ENCODE assay signal across 8 mouse cellular contexts in the genomic region with DNA sequence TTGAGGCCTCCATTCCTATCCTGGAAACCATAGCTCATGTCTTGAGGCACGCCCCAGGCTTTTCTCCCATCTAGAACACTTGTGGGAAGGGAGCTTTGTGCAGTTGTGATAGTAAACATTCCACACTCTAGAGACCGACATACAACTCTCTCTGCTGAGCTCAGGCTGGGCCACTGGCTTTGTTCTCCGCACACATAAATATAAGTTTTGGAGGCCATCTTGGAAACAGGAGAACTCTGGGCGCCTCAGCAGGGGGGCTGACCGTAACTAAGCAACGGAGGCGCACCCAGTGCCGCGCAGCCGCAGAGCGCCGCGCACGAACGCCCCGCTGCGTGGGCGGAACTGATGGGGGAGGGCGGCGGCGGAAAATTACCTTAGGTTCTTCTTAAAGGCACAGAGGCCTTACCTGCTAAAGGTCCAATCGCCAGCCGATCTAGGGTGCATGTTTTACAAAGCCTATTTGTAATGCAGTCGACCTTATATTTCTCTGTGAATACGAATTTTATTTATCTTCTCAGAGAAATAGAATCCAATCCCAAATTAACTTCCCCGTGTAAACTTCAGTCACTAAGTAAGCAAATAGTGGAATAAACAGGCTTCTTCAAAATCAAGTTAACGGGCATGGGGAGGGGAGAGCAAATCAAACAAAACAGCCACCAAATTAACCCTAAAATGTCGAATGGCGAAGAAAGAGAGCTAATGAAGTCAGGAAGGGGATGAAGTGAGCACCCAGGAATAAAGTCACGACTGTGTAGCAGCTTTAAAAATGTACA.
DNase-seq lines count a peak whose midpoint lies in the region; ATAC-seq lines count a peak whose summit lies in the region.

No protein-coding gene starts in this region.

- WGBS in intestine, embryonic 14.5 days: 2% methylated on average over 30 of the region's 30 CpGs
- 3% methylated on average over 30 of the region's 30 CpGs for WGBS in midbrain, embryonic 10.5 days

- no peaks in the 10 kb centered on the region for H3K9me3 ChIP-seq in intestine, embryonic 14.5 days (ENCODE audit: control insufficient read depth, low read length)
- H3K9me3 ChIP-seq in midbrain, embryonic 10.5 days (replicated peaks): no peaks in the 10 kb centered on the region

- peak overlapping the region; percentile 44 for H3K4me3 ChIP-seq in intestine, embryonic 14.5 days (ENCODE audit: low read depth, low read length)
- peak overlapping the region; percentile 50 for H3K4me3 ChIP-seq in midbrain, embryonic 10.5 days

- ATAC-seq in intestine, embryonic 14.5 days (replicated peaks; ENCODE audit: low FRiP score, low TSS enrichment, low read depth): peak; percentile 93

- no peaks in the 10 kb centered on the region for H3K36me3 ChIP-seq in intestine, embryonic 14.5 days (ENCODE audit: control insufficient read depth, insufficient read depth, low read length)
- H3K36me3 ChIP-seq in midbrain, embryonic 10.5 days: no peaks in the 10 kb centered on the region

- H3K27ac ChIP-seq in intestine, embryonic 14.5 days (ENCODE audit: low read depth): peak overlapping the region; percentile 92
- peak overlapping the region; percentile 89 for H3K27ac ChIP-seq in midbrain, embryonic 10.5 days (replicated peaks)

- peak; percentile 97 for DNase-seq in adrenal gland, adult 2 months
- DNase-seq in embryo, embryonic 10.5 days (ENCODE audit: low spot score): peak; percentile 95
- DNase-seq in gastrocnemius, postnatal 14 days: peak; percentile 93
- peak; percentile 91 for DNase-seq in intestine, embryonic 14.5 days (ENCODE audit: low spot score)
- DNase-seq in left cerebral cortex, postnatal 36 days (ENCODE audit: low spot score in 2 of 2): peak; percentile 90 to 93
- peak; percentile 91 for DNase-seq in midbrain, embryonic 10.5 days (ENCODE audit: low spot score)
- DNase-seq in right cerebral cortex, postnatal 36 days (ENCODE audit: low spot score in 2 of 2): peak; percentile 88 to 90
- DNase-seq in urinary bladder, postnatal 4 days (ENCODE audit: low spot score in 2 of 2): peak; percentile 91 to 93

- H3K9ac ChIP-seq in intestine, embryonic 14.5 days (ENCODE audit: low read length): peak overlapping the region; percentile 63

- H3K4me1 ChIP-seq in intestine, embryonic 14.5 days (replicated peaks; ENCODE audit: control insufficient read depth, insufficient read depth, low read length): peaks cover 11% of the 10 kb centered on the region
- peaks cover 34% of the 10 kb centered on the region for H3K4me1 ChIP-seq in midbrain, embryonic 10.5 days

- peak overlapping the region; percentile 81 for H3K4me2 ChIP-seq in intestine, embryonic 14.5 days (ENCODE audit: low read length)

- no peaks in the 10 kb centered on the region for H3K27me3 ChIP-seq in intestine, embryonic 14.5 days (replicated peaks; ENCODE audit: control insufficient read depth, insufficient read depth, low read length)
- no peaks in the 10 kb centered on the region for H3K27me3 ChIP-seq in midbrain, embryonic 10.5 days (ENCODE audit: low read depth, poor library complexity, severe bottlenecking)

- intact Hi-C loops in gastrocnemius, postnatal 14 days (cut with DNase I; ENCODE audit: low total_unique reads): no loop called here
- intact Hi-C loops in left cerebral cortex, postnatal 36 days (cut with DNase I): no loop called here

Comparison
In these comparisons a context has a peak if more than half of its experiments do, and no peak if none do; other contexts are left out.
1. Peak in every context shown above with its lines: DNase-seq, ATAC-seq, H3K4me3 ChIP-seq and H3K27ac ChIP-seq.